Mouse (Mus musculus) leukemia stem cell, adult 10-12 weeks (primary cell): ENCODE measurements around the gene Vtcn1. TPM values are rescaled to one million over a fixed set of nuclear protein-coding genes. Genes with fewer than 3 reads are reported as not detected.

Source experiments
- polyA plus RNA-seq: library from polyadenylated mRNA; stranded (reverse); fragments of >175 nt; gene quantifications from 2 replicates; pipeline ENCODE4 v1.2.3, GENCODE M21; 2012; ENCODE audit warnings: low replicate concordance

Vtcn1 gene
- not detected in 2 replicates for polyA plus RNA-seq

GRCm38 (mm10) chr3:100825225-100825965 is at the start of gene Vtcn1:
Gene Vtcn1 (plus strand): TSS chr3:100825459.

DNA sequence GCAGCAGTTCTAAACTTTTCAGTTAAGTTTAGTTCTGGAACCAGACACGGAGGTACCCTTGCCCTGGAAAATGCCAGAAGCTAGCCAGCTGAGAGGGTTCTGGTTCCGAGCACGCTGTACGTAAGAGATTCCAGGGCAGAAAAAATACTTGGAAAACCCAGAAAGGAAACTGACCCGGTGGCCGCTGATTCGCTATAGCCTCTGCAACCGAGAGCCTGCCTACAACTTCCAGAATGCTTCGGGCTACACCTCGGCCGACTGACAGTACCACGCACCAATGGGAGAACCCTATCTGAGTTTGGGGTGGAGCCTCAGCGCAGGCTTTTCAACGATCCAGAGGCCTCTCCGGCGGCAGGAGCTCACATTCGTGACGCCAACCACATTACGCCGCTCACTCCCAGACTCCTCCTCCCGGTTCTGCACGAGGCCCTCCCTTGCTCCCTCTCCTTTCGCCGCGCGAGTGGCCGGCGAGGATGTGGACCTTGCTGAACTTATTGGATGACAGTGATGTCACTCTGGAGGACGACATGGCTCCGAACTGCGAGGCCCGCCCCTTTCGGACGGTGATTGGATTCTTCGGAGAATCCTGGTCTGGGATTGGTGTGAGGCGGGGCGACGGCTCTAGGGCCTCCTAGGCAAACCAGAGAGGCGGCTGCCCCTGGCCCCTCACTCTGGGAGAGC is 96.7 kb downstream of the Vtcn1 start, which contains the start of gene Trim45:
Gene Trim45 (plus strand): TSS at position 378 of the 681 bp plus-strand sequence.

Other genes with a start within 250 kb of the Vtcn1 start
- 83.2 and 124 TPM in 2 replicates for gene Man1a2, start 140.0 kb upstream of the Vtcn1 start, polyA plus RNA-seq
- gene Trim45, start 96.7 kb downstream of the Vtcn1 start, polyA plus RNA-seq, result 0.27 and 0.30 TPM in 2 replicates
- 5.7 and 5.9 TPM in 2 replicates for gene Ttf2, start 144.2 kb downstream of the Vtcn1 start, polyA plus RNA-seq
- 0.54 and 0.63 TPM in 2 replicates for gene Cd101, start 204.1 kb downstream of the Vtcn1 start, polyA plus RNA-seq